Mouse (Mus musculus): ENCODE data around the gene Tmem232. TPM values are rescaled to one million over a fixed set of nuclear protein-coding genes. Genes with fewer than 3 reads are reported as not detected.
"Not testable (repeated sequence)": the region's sequence is repeated elsewhere in the genome, so short reads cannot be mapped to it uniquely, and the experiment has no call there.

The Tmem232 gene
- polyA plus RNA-seq, 2 experiments: 0.14 to 0.19 TPM

GRCm38 (mm10) chr17:65536156-65536555, 4.4 kb downstream of the Tmem232 start:
- Histone ChIP-seq H3K9ac (ENCODE audit: low read depth, low read length, severe bottlenecking) (no peak overlapping the region), H3K27ac (replicated peaks; ENCODE audit: low read depth, low read length) (no peak overlapping the region), H3K36me3 (ENCODE audit: control insufficient read depth, insufficient read depth, low read length) (no peaks in the 10 kb centered on the region), H3K4me2 (replicated peaks; ENCODE audit: low read depth, low read length, severe bottlenecking) (no peak overlapping the region), H3K9me3 (ENCODE audit: control insufficient read depth, low read length) (no peaks in the 10 kb centered on the region), H3K4me1 (ENCODE audit: control insufficient read depth, insufficient read depth, low read length) (peaks cover 5% of the 10 kb centered on the region; the same call in 1 of the 2 replicates), H3K27me3 (ENCODE audit: control insufficient read depth, insufficient read depth, low read length) (no peaks in the 10 kb centered on the region), H3K4me3 (replicated peaks; ENCODE audit: low read length) (no peak overlapping the region)
- DNase-seq (ENCODE audit: low spot score) (peak; percentile 47), ATAC-seq (ENCODE audit: low FRiP score, low read depth) (no peak)
- TF ChIP-seq POLR2A (IDR thresholded peaks at IDR 0.05; ENCODE audit: borderline replicate concordance, extremely low read depth, insufficient read depth, insufficient read length): no peak
- WGBS: 17% methylated on average over 3 of the region's 3 CpGs

- H3K27me3 ChIP-seq (ENCODE audit: control insufficient read depth, insufficient read depth, low read length); H3K9ac ChIP-seq (ENCODE audit: low read depth, low read length, severe bottlenecking); DNase-seq (ENCODE audit: low spot score); H3K27ac ChIP-seq (replicated peaks; ENCODE audit: low read depth, low read length); H3K36me3 ChIP-seq (ENCODE audit: control insufficient read depth, insufficient read depth, low read length); H3K4me2 ChIP-seq (replicated peaks; ENCODE audit: low read depth, low read length, severe bottlenecking); H3K4me3 ChIP-seq (replicated peaks; ENCODE audit: low read length); H3K4me1 ChIP-seq (ENCODE audit: control insufficient read depth, insufficient read depth, low read length); ATAC-seq (ENCODE audit: low FRiP score, low read depth); H3K9me3 ChIP-seq (ENCODE audit: control insufficient read depth, low read length): not testable (repeated sequence)
These were observed 8.2 kb downstream of the Tmem232 start for GRCm38 (mm10) chr17:65532381-65532780.

- no peak for ATAC-seq (ENCODE audit: low FRiP score, low read depth)
- no peaks in the 10 kb centered on the region for H3K4me1 ChIP-seq (ENCODE audit: control insufficient read depth, insufficient read depth, low read length)
- WGBS: 80% methylated on average over 5 of the region's 5 CpGs
These were observed 13.1 kb downstream of the Tmem232 start for GRCm38 (mm10) chr17:65527529-65527928.

GRCm38 (mm10) chr17:65513517-65513916, 27.1 kb downstream of the Tmem232 start:
- Histone ChIP-seq H3K27me3 (ENCODE audit: control insufficient read depth, insufficient read depth, low read length) (no peaks in the 10 kb centered on the region), H3K27ac (replicated peaks; ENCODE audit: low read depth, low read length) (no peak overlapping the region), H3K9me3 (ENCODE audit: control insufficient read depth, low read length) (no peaks in the 10 kb centered on the region), H3K9ac (ENCODE audit: low read depth, low read length, severe bottlenecking) (no peak overlapping the region), H3K4me2 (replicated peaks; ENCODE audit: low read depth, low read length, severe bottlenecking) (no peak overlapping the region), H3K4me3 (replicated peaks; ENCODE audit: low read length) (no peak overlapping the region), H3K36me3 (ENCODE audit: control insufficient read depth, insufficient read depth, low read length) (no peaks in the 10 kb centered on the region), H3K4me1 (ENCODE audit: control insufficient read depth, insufficient read depth, low read length) (no peaks in the 10 kb centered on the region)
- 70% methylated on average over 3 of the region's 3 CpGs for WGBS
- ATAC-seq (ENCODE audit: low FRiP score, low read depth) (no peak), DNase-seq (ENCODE audit: low spot score) (no peak)
- TF ChIP-seq POLR2A (IDR thresholded peaks at IDR 0.05; ENCODE audit: borderline replicate concordance, extremely low read depth, insufficient read depth, insufficient read length): no peak

More at GRCm38 (mm10) chr17:65527529-65527928, 13.1 kb downstream of the Tmem232 start:
- Histone ChIP-seq H3K4me3 (replicated peaks; ENCODE audit: low read length) (no peak overlapping the region), H3K36me3 (ENCODE audit: control insufficient read depth, insufficient read depth, low read length) (no peaks in the 10 kb centered on the region), H3K9me3 (ENCODE audit: control insufficient read depth, low read length) (no peaks in the 10 kb centered on the region), H3K4me2 (replicated peaks; ENCODE audit: low read depth, low read length, severe bottlenecking) (no peak overlapping the region), H3K27ac (replicated peaks; ENCODE audit: low read depth, low read length) (no peak overlapping the region), H3K9ac (ENCODE audit: low read depth, low read length, severe bottlenecking) (no peak overlapping the region), H3K27me3 (ENCODE audit: control insufficient read depth, insufficient read depth, low read length) (no peaks in the 10 kb centered on the region)
- no peak for DNase-seq (ENCODE audit: low spot score)
- no peak for TF ChIP-seq POLR2A (IDR thresholded peaks at IDR 0.05; ENCODE audit: borderline replicate concordance, extremely low read depth, insufficient read depth, insufficient read length)

GRCm38 (mm10) chr17:65484654-65485053, 55.9 kb downstream of the Tmem232 start:
- DNase-seq (ENCODE audit: low spot score) (no peak), ATAC-seq (ENCODE audit: low FRiP score, low read depth) (no peak)
- 17% methylated on average over 10 of the region's 10 CpGs for WGBS
- no peak overlapping the region for H3K4me3 ChIP-seq (replicated peaks; ENCODE audit: low read length)
- H3K4me2 ChIP-seq (replicated peaks; ENCODE audit: low read depth, low read length, severe bottlenecking): peak overlapping the region; percentile 11; the same call in 1 of the 2 replicates
- H3K4me1 ChIP-seq (ENCODE audit: control insufficient read depth, insufficient read depth, low read length): peaks cover 4% of the 10 kb centered on the region; the same call in 1 of the 2 replicates
- no peak for TF ChIP-seq POLR2A (IDR thresholded peaks at IDR 0.05; ENCODE audit: borderline replicate concordance, extremely low read depth, insufficient read depth, insufficient read length)
- no peaks in the 10 kb centered on the region for H3K27me3 ChIP-seq (ENCODE audit: control insufficient read depth, insufficient read depth, low read length)
- no peak overlapping the region for H3K9ac ChIP-seq (ENCODE audit: low read depth, low read length, severe bottlenecking)
- no peak overlapping the region for H3K27ac ChIP-seq (replicated peaks; ENCODE audit: low read depth, low read length)
- no peaks in the 10 kb centered on the region for H3K9me3 ChIP-seq (ENCODE audit: control insufficient read depth, low read length)
- H3K36me3 ChIP-seq (ENCODE audit: control insufficient read depth, insufficient read depth, low read length): no peaks in the 10 kb centered on the region

- ATAC-seq (ENCODE audit: low FRiP score, low read depth) (no peak), DNase-seq (ENCODE audit: low spot score) (no peak)
- Histone ChIP-seq H3K27me3 (ENCODE audit: control insufficient read depth, insufficient read depth, low read length) (no peaks in the 10 kb centered on the region), H3K9me3 (ENCODE audit: control insufficient read depth, low read length) (no peaks in the 10 kb centered on the region), H3K9ac (ENCODE audit: low read depth, low read length, severe bottlenecking) (no peak overlapping the region), H3K36me3 (ENCODE audit: control insufficient read depth, insufficient read depth, low read length) (no peaks in the 10 kb centered on the region), H3K27ac (replicated peaks; ENCODE audit: low read depth, low read length) (no peak overlapping the region), H3K4me2 (replicated peaks; ENCODE audit: low read depth, low read length, severe bottlenecking) (no peak overlapping the region), H3K4me1 (ENCODE audit: control insufficient read depth, insufficient read depth, low read length) (no peaks in the 10 kb centered on the region), H3K4me3 (replicated peaks; ENCODE audit: low read length) (no peak overlapping the region)
- 92% methylated on average over 10 of the region's 10 CpGs for WGBS
- no peak for TF ChIP-seq POLR2A (IDR thresholded peaks at IDR 0.05; ENCODE audit: borderline replicate concordance, extremely low read depth, insufficient read depth, insufficient read length)
These were observed 63.8 kb downstream of the Tmem232 start for GRCm38 (mm10) chr17:65476747-65477146.
